Mouse (Mus musculus) MEL (cell line): ENCODE results near the gene Ptgr2. TPM values are rescaled to one million over a fixed set of nuclear protein-coding genes. Genes with fewer than 3 reads are reported as not detected.

Experiments
- DNase-seq: peaks from one replicate; pipeline ENCODE4 v3.0.0; 2011; ENCODE audit warnings: low read depth, low spot score
- H3K27ac ChIP-seq: 2 replicates; pipeline ENCODE4 v1.5.1; 2012; ENCODE audit warnings: low read depth, mild to moderate bottlenecking, control low read depth, low read length, moderate library complexity; ENCODE audit not compliant: control insufficient read depth
- H3K27me3 ChIP-seq, 2 experiments: fragments of 150-350 bp in 1 of 2; sonication (generic) in 1 of 2; 2 replicates each; pipeline ENCODE4 v1.6.1; 2012; ENCODE audit warnings: low read length in 2 of 2, mild to moderate bottlenecking in 2 of 2, improper control_type of control experiment in 1 of 2, moderate library complexity in 1 of 2; ENCODE audit not compliant: insufficient read depth in 2 of 2, control insufficient read depth in 1 of 2
- H3K36me3 ChIP-seq, 2 experiments: 2 replicates each; pipeline ENCODE4 v1.6.1; 2012 to 2014; ENCODE audit warnings: low read length in 2 of 2, improper control_type of control experiment in 1 of 2, inconsistent platforms in 1 of 2, mild to moderate bottlenecking in 1 of 2; ENCODE audit not compliant: insufficient read depth in 2 of 2, control insufficient read depth in 1 of 2
- H3K4me1 ChIP-seq, 2 experiments: fragments of 150-350 bp in 1 of 2; sonication (generic) in 1 of 2; 2 replicates each; pipeline ENCODE4 v1.6.1; 2012; ENCODE audit warnings: low read length in 2 of 2, improper control_type of control experiment in 1 of 2, mild to moderate bottlenecking in 1 of 2; ENCODE audit not compliant: insufficient read depth in 2 of 2, control insufficient read depth in 1 of 2
- H3K4me3 ChIP-seq, 2 experiments: fragments of 150-350 bp in 1 of 2; sonication (generic) in 1 of 2; 2 replicates each; pipeline ENCODE4 v1.5.1; 2012; ENCODE audit warnings: low read depth in 2 of 2, low read length in 2 of 2, mild to moderate bottlenecking in 2 of 2, moderate library complexity in 2 of 2, control low read depth in 1 of 2, improper control_type of control experiment in 1 of 2; ENCODE audit not compliant: control insufficient read depth in 1 of 2, insufficient read depth in 1 of 2
- H3K79me2 ChIP-seq: 2 replicates; pipeline ENCODE4 v1.6.1; 2012; ENCODE audit warnings: mild to moderate bottlenecking, low read length, moderate library complexity; ENCODE audit not compliant: control insufficient read depth, poor library complexity, insufficient read depth
- H3K9ac ChIP-seq: 2 replicates; pipeline ENCODE4 v1.6.1; 2012; ENCODE audit warnings: low read depth, mild to moderate bottlenecking, control low read depth, low read length, moderate library complexity; ENCODE audit not compliant: control insufficient read depth, poor library complexity, severe bottlenecking
- H3K9me3 ChIP-seq: fragments of 150-350 bp; sonication (generic); replicated peaks from 2 replicates; pipeline ENCODE4 v1.6.1; 2012; ENCODE audit warnings: mild to moderate bottlenecking, low read length, improper control_type of control experiment, moderate library complexity; ENCODE audit not compliant: insufficient read depth
- BHLHE40 ChIP-seq: IDR thresholded peaks from 2 replicates; pipeline ENCODE4 v1.6.1; 2012; ENCODE audit warnings: low read depth, mild to moderate bottlenecking, inconsistent platforms, low read length, improper control_type of control experiment, borderline replicate concordance
- CHD1 ChIP-seq: IDR thresholded peaks from 2 replicates; pipeline ENCODE4 v1.6.1; 2012; ENCODE audit warnings: low read depth, mild to moderate bottlenecking, inconsistent platforms, low read length, improper control_type of control experiment
- CHD2 ChIP-seq: IDR thresholded peaks from 2 replicates; pipeline ENCODE4 v1.6.1; 2011; ENCODE audit warnings: low read length, improper control_type of control experiment
- EP300 ChIP-seq, 2 experiments: IDR thresholded peaks; 2 replicates each; pipeline ENCODE4 v1.6.1; 2011; ENCODE audit warnings: improper control_type of control experiment in 2 of 2, low read length in 2 of 2, low read depth in 1 of 2, mild to moderate bottlenecking in 1 of 2
- HCFC1 ChIP-seq: IDR thresholded peaks from 2 replicates; pipeline ENCODE4 v1.6.1; 2012; ENCODE audit warnings: low read depth, mild to moderate bottlenecking, inconsistent platforms, low read length, improper control_type of control experiment, moderate library complexity
- KAT2A ChIP-seq: conservative IDR thresholded peaks from 2 replicates; pipeline ENCODE4 v1.6.1; 2012; ENCODE audit warnings: low read depth, low read length, improper control_type of control experiment, inconsistent platforms
- MAFK ChIP-seq: IDR thresholded peaks from 2 replicates; pipeline ENCODE4 v1.6.1; 2011; ENCODE audit warnings: low read depth, mild to moderate bottlenecking, low read length, improper control_type of control experiment, borderline replicate concordance
- MAZ ChIP-seq: IDR thresholded peaks from 2 replicates; pipeline ENCODE4 v1.6.1; 2012; ENCODE audit warnings: low read depth, mild to moderate bottlenecking, inconsistent platforms, low read length, improper control_type of control experiment
- MEF2A ChIP-seq: IDR thresholded peaks from 2 replicates; pipeline ENCODE4 v1.6.1; 2014; ENCODE audit warnings: low read depth, mild to moderate bottlenecking, inconsistent platforms, low read length, improper control_type of control experiment; ENCODE audit not compliant: poor library complexity, insufficient replicate concordance, severe bottlenecking; ENCODE audit errors: extremely low read depth
- MYB ChIP-seq: IDR thresholded peaks from 2 replicates; pipeline ENCODE4 v1.6.1; 2011; ENCODE audit warnings: mild to moderate bottlenecking, low read depth, low read length, improper control_type of control experiment
- NELFE ChIP-seq: IDR thresholded peaks from 2 replicates; pipeline ENCODE4 v1.6.1; 2011; ENCODE audit warnings: low read depth, low read length, improper control_type of control experiment
- POLR2A ChIP-seq, 2 experiments: IDR thresholded peaks; 2 replicates each; pipeline ENCODE4 v1.6.1; 2011 to 2012; ENCODE audit warnings: low read length in 2 of 2, mild to moderate bottlenecking in 2 of 2, control low read depth in 1 of 2, improper control_type of control experiment in 1 of 2, low read depth in 1 of 2, moderate library complexity in 1 of 2; ENCODE audit not compliant: control insufficient read depth in 1 of 2, insufficient read depth in 1 of 2, poor library complexity in 1 of 2
- POLR2AphosphoS2 ChIP-seq: IDR thresholded peaks from 2 replicates; pipeline ENCODE4 v1.6.1; 2011; ENCODE audit warnings: low read length, improper control_type of control experiment
- RAD21 ChIP-seq: IDR thresholded peaks from 2 replicates; pipeline ENCODE4 v1.6.1; 2011; ENCODE audit warnings: mild to moderate bottlenecking, low read depth, low read length, improper control_type of control experiment
- RCOR1 ChIP-seq: IDR thresholded peaks from 2 replicates; pipeline ENCODE4 v1.6.1; 2012; ENCODE audit warnings: low read depth, mild to moderate bottlenecking, inconsistent platforms, low read length, improper control_type of control experiment
- SMC3 ChIP-seq: IDR thresholded peaks from 2 replicates; pipeline ENCODE4 v1.6.1; 2011; ENCODE audit warnings: low read depth, low read length, improper control_type of control experiment
- TCF12 ChIP-seq: IDR thresholded peaks from 2 replicates; pipeline ENCODE4 v1.6.1; 2014; ENCODE audit warnings: low read depth, mild to moderate bottlenecking, inconsistent platforms, low read length, improper control_type of control experiment, moderate library complexity
- UBTF ChIP-seq: IDR thresholded peaks from 2 replicates; pipeline ENCODE4 v1.6.1; 2012; ENCODE audit warnings: low read depth, mild to moderate bottlenecking, inconsistent platforms, low read length, improper control_type of control experiment, moderate library complexity, borderline replicate concordance; ENCODE audit not compliant: insufficient read depth
- USF1 ChIP-seq: IDR thresholded peaks from 2 replicates; pipeline ENCODE4 v1.6.1; 2014; ENCODE audit warnings: low read depth, mild to moderate bottlenecking, inconsistent platforms, low read length, improper control_type of control experiment, moderate library complexity
- ZMIZ1 ChIP-seq: IDR thresholded peaks from 2 replicates; pipeline ENCODE4 v1.6.1; 2012; ENCODE audit warnings: low read depth, mild to moderate bottlenecking, inconsistent platforms, low read length, improper control_type of control experiment, moderate library complexity
- polyA plus RNA-seq, 2 experiments: library from polyadenylated mRNA; stranded (reverse) in 1 of 2; unstranded in 1 of 2; fragments of >175 nt in 1 of 2; fragments of >200 nt in 1 of 2; gene quantifications; 2 replicates each; pipeline versions ENCODE4 v1.2.1 to v1.2.4; 2012; ENCODE audit warnings: low replicate concordance in 2 of 2, low read depth in 1 of 2; ENCODE audit not compliant: insufficient read length in 2 of 2, insufficient read depth in 1 of 2, missing spikeins in 1 of 2
- total RNA-seq: library from RNA; depleted of rRNA; stranded (reverse); fragments of 300-350 nt; gene quantifications from 2 replicates; pipeline ENCODE4 v1.2.3, GENCODE M21; 2012

The Ptgr2 gene
- total and polyA plus RNA-seq, 3 experiments: 33.0 to 35.9 TPM; not detected in 1

DNA sequence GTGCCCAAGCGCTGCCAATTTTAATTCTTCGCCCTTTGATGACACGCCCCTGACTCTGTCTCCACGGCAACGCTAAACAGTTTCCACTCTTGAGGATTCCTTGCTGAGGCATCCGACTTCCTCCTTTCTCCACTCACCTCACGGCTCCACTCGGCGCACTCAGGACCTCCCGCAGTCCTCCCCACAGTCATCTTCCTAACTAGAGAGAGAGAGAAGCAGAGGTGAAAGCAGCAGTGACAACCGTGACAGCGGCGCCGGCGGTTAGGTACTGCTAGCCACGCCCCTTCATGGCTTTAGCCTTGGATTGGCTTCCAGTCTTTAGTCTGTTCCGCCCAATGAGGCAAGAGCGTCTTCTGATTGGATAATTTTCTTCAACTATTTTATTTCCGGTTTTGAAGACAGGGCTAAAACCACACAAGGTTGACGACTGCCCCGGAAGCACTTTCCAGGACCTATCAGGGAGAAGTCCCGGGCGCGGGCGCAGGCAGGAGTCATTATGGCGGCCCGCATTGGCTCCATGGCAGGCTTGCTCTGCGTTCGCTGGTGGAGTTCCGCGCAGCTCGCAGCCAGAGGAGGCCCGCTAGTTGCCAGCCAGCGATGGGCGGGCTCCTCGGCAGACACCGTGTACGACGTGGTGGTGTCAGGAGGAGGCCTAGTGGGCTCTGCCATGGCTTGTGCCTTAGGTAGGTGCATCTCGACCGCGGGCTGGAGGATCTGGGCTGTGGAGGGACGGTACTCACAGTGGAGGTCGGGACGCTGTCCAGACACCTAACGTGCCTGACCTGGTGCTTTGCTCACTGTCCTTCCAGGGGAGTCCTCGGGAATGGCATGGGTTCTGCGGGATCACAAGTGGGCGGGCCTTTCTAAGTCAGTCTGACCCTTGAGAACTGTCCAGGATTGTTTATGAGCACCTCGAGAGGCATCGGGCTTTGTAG, 76.8 kb downstream of the Ptgr2 start, which contains the start of the genes Coq6 and Fam161b (continued):
- TF ChIP-seq MAZ (no peak), UBTF (no peak), MEF2A (no peak)
- TF ChIP-seq, all 39 proteins: peak for 15

DNA sequence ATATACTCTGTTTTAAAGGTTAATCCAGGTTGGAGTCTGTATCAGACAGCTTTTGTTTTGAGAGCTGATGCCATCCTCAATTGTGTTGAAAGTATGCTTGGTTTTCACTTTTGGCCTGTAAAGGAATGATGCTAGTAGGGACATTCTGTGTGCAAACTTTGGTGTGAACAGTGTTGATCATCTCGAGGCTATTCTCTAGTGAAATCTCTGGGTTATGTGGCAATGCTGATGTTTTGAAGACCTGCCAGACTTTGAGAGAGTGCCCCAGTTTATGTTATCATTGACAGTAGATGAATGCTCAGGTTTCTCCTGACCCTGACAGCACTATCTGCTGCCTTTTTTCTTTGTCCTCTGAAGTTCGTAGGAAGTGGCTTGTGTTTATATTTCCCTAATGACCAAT, 77.8 kb downstream of the Ptgr2 start:
- peak overlapping the region; percentile 17 to 73; a peak in 2 of 4 replicates for H3K4me3 ChIP-seq
- no peak for DNase-seq
- H3K4me1 ChIP-seq: peaks cover 13 to 26% of the 10 kb centered on the region in 2 experiments
- peaks cover 33% of the 10 kb centered on the region for H3K79me2 ChIP-seq
- H3K9me3 ChIP-seq: no peaks in the 10 kb centered on the region
- no peak overlapping the region for H3K9ac ChIP-seq
- H3K27ac ChIP-seq: no peak overlapping the region
- TF ChIP-seq POLR2AphosphoS2 (no peak), MAFK (no peak), CHD1 (no peak), RAD21 (no peak), ZMIZ1 (no peak), KAT2A (no peak), HCFC1 (no peak), EP300 (IDR thresholded peaks at IDR 0.05; ENCODE audit: low read depth in 1 of 2, low read length in 2 of 2) (no peak), BHLHE40 (no peak)
- peaks cover 0 to 35% of the 10 kb centered on the region in 2 experiments for H3K36me3 ChIP-seq
- H3K27me3 ChIP-seq: no peaks in the 10 kb centered on the region

DNA sequence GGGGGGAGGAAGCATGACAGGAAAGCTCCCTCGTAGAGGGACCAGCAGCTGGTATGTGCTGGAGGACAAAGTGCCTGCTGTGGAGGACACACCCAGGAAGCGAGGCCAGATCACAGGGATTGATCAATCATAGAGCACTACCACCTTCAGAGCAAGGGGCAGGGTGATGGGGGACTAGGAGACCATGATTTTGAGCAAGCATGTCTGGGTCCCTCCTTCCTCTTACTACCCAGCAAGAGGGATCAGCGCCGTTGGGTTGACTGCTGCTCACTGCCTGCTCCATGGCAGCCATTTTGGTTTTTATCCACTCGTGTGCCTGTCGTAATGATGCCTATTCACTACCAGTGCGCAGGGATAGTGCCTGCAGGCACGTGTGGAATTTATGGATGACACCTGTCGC, 79.3 kb downstream of the Ptgr2 start:
- no peak overlapping the region for H3K27ac ChIP-seq
- H3K9ac ChIP-seq: no peak overlapping the region
- H3K36me3 ChIP-seq: peaks cover 1 to 27% of the 10 kb centered on the region in 2 experiments
- no peak for DNase-seq
- peaks cover 6 to 14% of the 10 kb centered on the region in 2 experiments for H3K4me1 ChIP-seq
- H3K4me3 ChIP-seq: no peak overlapping the region
- H3K79me2 ChIP-seq: peaks cover 33% of the 10 kb centered on the region
- TF ChIP-seq TCF12 (no peak), SMC3 (no peak), NELFE (no peak), USF1 (no peak), MYB (no peak), RCOR1 (no peak), CHD2 (no peak), POLR2A (IDR thresholded peaks at IDR 0.05; ENCODE audit: control insufficient read depth in 1 of 2, insufficient read depth in 1 of 2, low read depth in 1 of 2, low read length in 2 of 2, poor library complexity in 1 of 2) (no peak)
- no peaks in the 10 kb centered on the region for H3K27me3 ChIP-seq
- H3K9me3 ChIP-seq: no peaks in the 10 kb centered on the region
